Mouse (Mus musculus): ENCODE measurements at regions not wholly inside any gene's neighbourhood (a gene's known extent, or its start where the extent isn't known, plus 50 kb on each side); places are given as distances from the start of the nearest gene placed in this dataset.

- Histone ChIP-seq H3K27ac (no peak overlapping the region), H3K36me3 (replicated peaks; ENCODE audit: control insufficient read depth, insufficient read depth, low read depth) (no peaks in the 10 kb centered on the region), H3K4me2 (ENCODE audit: low read depth) (no peak overlapping the region), H3K4me3 (ENCODE audit: insufficient read depth in 1 of 2, low read depth in 2 of 2, low read length in 2 of 2) (no peak overlapping the region), H3K9ac (replicated peaks) (no peak overlapping the region), H3K27me3 (ENCODE audit: control insufficient read depth, insufficient read depth, low read length) (no peaks in the 10 kb centered on the region), H3K9me3 (ENCODE audit: control insufficient read depth, low read length) (no peaks in the 10 kb centered on the region), H3K4me1 (replicated peaks; ENCODE audit: control insufficient read depth in 2 of 2, insufficient read depth in 2 of 2, low read length in 1 of 2) (no peaks in the 10 kb centered on the region)
- WGBS (ENCODE audit: insufficient replicate concordance), result 42% methylated on average over 6 of the region's 6 CpGs
- DNase-seq (ENCODE audit: low read depth in 3 of 3, low spot score in 3 of 3) (no peak), ATAC-seq (ENCODE audit: insufficient read depth) (no peak)
- no peak for TF ChIP-seq EP300 (IDR thresholded peaks at IDR 0.05; ENCODE audit: low read depth)
- no peak for TF ChIP-seq CTCF (IDR thresholded peaks at IDR 0.05; ENCODE audit: low read depth)
Observed at GRCm38 (mm10) chr13:48154414-48155105, 106.5 kb upstream of the Id4 start.

GRCm38 (mm10) chr13:48159020-48159910 lies 101.8 kb upstream of the Id4 start:
- no peak overlapping the region for H3K9ac ChIP-seq (replicated peaks)
- H3K9me3 ChIP-seq (ENCODE audit: control insufficient read depth, low read length), result no peaks in the 10 kb centered on the region
- TF ChIP-seq EP300 (IDR thresholded peaks at IDR 0.05; ENCODE audit: low read depth) (no peak), CTCF (IDR thresholded peaks at IDR 0.05; ENCODE audit: low read depth) (no peak)
- DNase-seq (ENCODE audit: low read depth in 3 of 3, low spot score in 3 of 3) (no peak), ATAC-seq (ENCODE audit: insufficient read depth) (no peak)
- no peaks in the 10 kb centered on the region for H3K36me3 ChIP-seq (replicated peaks; ENCODE audit: control insufficient read depth, insufficient read depth, low read depth)
- H3K4me1 ChIP-seq (replicated peaks; ENCODE audit: control insufficient read depth in 2 of 2, insufficient read depth in 2 of 2, low read length in 1 of 2), result no peaks in the 10 kb centered on the region
- no peak overlapping the region for H3K27ac ChIP-seq
- 29% methylated on average over 15 of the region's 15 CpGs for WGBS (ENCODE audit: insufficient replicate concordance)
- H3K4me2 ChIP-seq (ENCODE audit: low read depth), result no peak overlapping the region
- no peaks in the 10 kb centered on the region for H3K27me3 ChIP-seq (ENCODE audit: control insufficient read depth, insufficient read depth, low read length)
- no peak overlapping the region for H3K4me3 ChIP-seq (ENCODE audit: insufficient read depth in 1 of 2, low read depth in 2 of 2, low read length in 2 of 2)

- Histone ChIP-seq H3K36me3 (replicated peaks; ENCODE audit: control insufficient read depth, insufficient read depth, low read depth) (no peaks in the 10 kb centered on the region), H3K4me2 (ENCODE audit: low read depth) (no peak overlapping the region), H3K9ac (replicated peaks) (no peak overlapping the region), H3K9me3 (ENCODE audit: control insufficient read depth, low read length) (no peaks in the 10 kb centered on the region), H3K4me3 (ENCODE audit: insufficient read depth in 1 of 2, low read depth in 2 of 2, low read length in 2 of 2) (no peak overlapping the region), H3K4me1 (replicated peaks; ENCODE audit: control insufficient read depth in 2 of 2, insufficient read depth in 2 of 2, low read length in 1 of 2) (no peaks in the 10 kb centered on the region), H3K27ac (no peak overlapping the region), H3K27me3 (ENCODE audit: control insufficient read depth, insufficient read depth, low read length) (no peaks in the 10 kb centered on the region)
- TF ChIP-seq CTCF (IDR thresholded peaks at IDR 0.05; ENCODE audit: low read depth) (no peak), EP300 (IDR thresholded peaks at IDR 0.05; ENCODE audit: low read depth) (no peak)
- 45% methylated on average over 5 of the region's 5 CpGs for WGBS (ENCODE audit: insufficient replicate concordance)
- DNase-seq (ENCODE audit: low read depth in 3 of 3, low spot score in 3 of 3), result no peak
- no peak for ATAC-seq (ENCODE audit: insufficient read depth)
Observed at GRCm38 (mm10) chr13:48160161-48160560, 100.9 kb upstream of the Id4 start.

- DNase-seq (ENCODE audit: low read depth in 3 of 3, low spot score in 3 of 3) (no peak), ATAC-seq (ENCODE audit: insufficient read depth) (no peak)
- Histone ChIP-seq H3K9me3 (ENCODE audit: control insufficient read depth, low read length) (no peaks in the 10 kb centered on the region), H3K4me3 (ENCODE audit: insufficient read depth in 1 of 2, low read depth in 2 of 2, low read length in 2 of 2) (no peak overlapping the region), H3K4me1 (replicated peaks; ENCODE audit: control insufficient read depth in 2 of 2, insufficient read depth in 2 of 2, low read length in 1 of 2) (no peaks in the 10 kb centered on the region), H3K4me2 (ENCODE audit: low read depth) (no peak overlapping the region), H3K36me3 (replicated peaks; ENCODE audit: control insufficient read depth, insufficient read depth, low read depth) (no peaks in the 10 kb centered on the region), H3K27ac (no peak overlapping the region), H3K9ac (replicated peaks) (no peak overlapping the region), H3K27me3 (ENCODE audit: control insufficient read depth, insufficient read depth, low read length) (no peaks in the 10 kb centered on the region)
- WGBS (ENCODE audit: insufficient replicate concordance), result 55% methylated on average over 9 of the region's 9 CpGs
- TF ChIP-seq CTCF (IDR thresholded peaks at IDR 0.05; ENCODE audit: low read depth) (no peak), EP300 (IDR thresholded peaks at IDR 0.05; ENCODE audit: low read depth) (no peak)
Observed at GRCm38 (mm10) chr13:48161339-48161738, 99.7 kb upstream of the Id4 start.

- Histone ChIP-seq H3K36me3 (replicated peaks; ENCODE audit: control insufficient read depth, insufficient read depth, low read depth) (no peaks in the 10 kb centered on the region), H3K9ac (replicated peaks) (no peak overlapping the region), H3K4me2 (ENCODE audit: low read depth) (no peak overlapping the region), H3K4me1 (replicated peaks; ENCODE audit: control insufficient read depth in 2 of 2, insufficient read depth in 2 of 2, low read length in 1 of 2) (no peaks in the 10 kb centered on the region), H3K27me3 (ENCODE audit: control insufficient read depth, insufficient read depth, low read length) (no peaks in the 10 kb centered on the region), H3K27ac (no peak overlapping the region), H3K4me3 (ENCODE audit: insufficient read depth in 1 of 2, low read depth in 2 of 2, low read length in 2 of 2) (no peak overlapping the region), H3K9me3 (ENCODE audit: control insufficient read depth, low read length) (no peaks in the 10 kb centered on the region)
- DNase-seq (ENCODE audit: low read depth in 3 of 3, low spot score in 3 of 3) (no peak), ATAC-seq (ENCODE audit: insufficient read depth) (no peak)
- 75% methylated on average over 6 of the region's 6 CpGs for WGBS (ENCODE audit: insufficient replicate concordance)
- TF ChIP-seq EP300 (IDR thresholded peaks at IDR 0.05; ENCODE audit: low read depth) (no peak), CTCF (IDR thresholded peaks at IDR 0.05; ENCODE audit: low read depth) (no peak)
Observed at GRCm38 (mm10) chr13:48164586-48164985, 96.4 kb upstream of the Id4 start.
